Mouse (Mus musculus): ENCODE data around the gene Lsmem1.

DNA sequence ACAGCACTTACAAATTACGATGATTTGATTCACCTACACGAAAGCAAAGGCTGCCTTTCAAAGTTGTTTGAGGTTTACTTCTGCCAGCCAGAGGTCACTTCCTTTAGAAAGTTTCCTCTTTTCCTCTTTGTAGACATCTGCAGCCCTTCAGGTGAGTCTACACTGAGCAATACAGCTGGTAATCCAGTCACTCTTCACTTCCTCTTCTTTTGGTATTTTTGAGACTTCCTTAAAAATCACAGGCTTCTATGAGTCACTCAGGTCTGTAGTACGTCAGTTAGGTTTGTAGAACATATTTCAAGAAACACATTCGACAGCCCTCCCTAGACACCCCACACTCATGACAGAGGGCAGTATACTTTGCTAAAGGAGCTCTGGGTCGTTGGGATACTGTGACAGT, 58.6 kb downstream of the Lsmem1 start:
- no peak for TF ChIP-seq CTCF (IDR thresholded peaks at IDR 0.05; ENCODE audit: borderline replicate concordance, insufficient read depth, low read depth, low read length)
- no peak for TF ChIP-seq POLR2A (IDR thresholded peaks at IDR 0.05; ENCODE audit: borderline replicate concordance, insufficient read depth, low read length)

All from cerebellum, adult 2 months (tissue).